Mouse (Mus musculus) WW6 (cell line): ENCODE measurements at regions not wholly inside any gene's neighbourhood (a gene's known extent, or its start where the extent isn't known, plus 50 kb on each side); places are given as distances from the start of the nearest gene placed in this dataset.
A peak's percentile ranks its signal among the peaks of the same experiment; 100 is the strongest.

ENCODE experiments used
- DNase-seq: peaks from one replicate; pipeline ENCODE4 v3.0.0-alpha.2; 2013; ENCODE audit warnings: low read depth, low spot score

DNA sequence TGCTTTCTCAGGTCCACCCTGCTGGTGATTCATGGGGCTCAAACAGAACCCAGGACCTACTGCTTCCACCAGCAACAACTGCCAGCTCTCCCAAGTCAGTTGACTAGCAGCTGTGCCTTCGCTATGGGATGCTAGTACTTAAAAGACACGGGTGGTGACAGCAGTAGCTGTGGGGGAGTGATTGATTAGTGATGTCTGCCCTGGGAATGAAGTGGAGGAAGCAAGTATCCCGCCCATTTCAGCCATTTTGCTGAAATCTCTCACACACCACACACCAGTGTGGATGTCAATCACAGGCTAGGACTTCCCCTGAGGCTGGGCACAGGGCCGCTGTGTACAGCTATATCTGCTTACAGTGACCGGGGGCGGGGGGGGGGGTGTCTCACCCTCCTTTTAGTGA is 153.2 kb downstream of the Matn1 start:
- no peak for DNase-seq

DNA sequence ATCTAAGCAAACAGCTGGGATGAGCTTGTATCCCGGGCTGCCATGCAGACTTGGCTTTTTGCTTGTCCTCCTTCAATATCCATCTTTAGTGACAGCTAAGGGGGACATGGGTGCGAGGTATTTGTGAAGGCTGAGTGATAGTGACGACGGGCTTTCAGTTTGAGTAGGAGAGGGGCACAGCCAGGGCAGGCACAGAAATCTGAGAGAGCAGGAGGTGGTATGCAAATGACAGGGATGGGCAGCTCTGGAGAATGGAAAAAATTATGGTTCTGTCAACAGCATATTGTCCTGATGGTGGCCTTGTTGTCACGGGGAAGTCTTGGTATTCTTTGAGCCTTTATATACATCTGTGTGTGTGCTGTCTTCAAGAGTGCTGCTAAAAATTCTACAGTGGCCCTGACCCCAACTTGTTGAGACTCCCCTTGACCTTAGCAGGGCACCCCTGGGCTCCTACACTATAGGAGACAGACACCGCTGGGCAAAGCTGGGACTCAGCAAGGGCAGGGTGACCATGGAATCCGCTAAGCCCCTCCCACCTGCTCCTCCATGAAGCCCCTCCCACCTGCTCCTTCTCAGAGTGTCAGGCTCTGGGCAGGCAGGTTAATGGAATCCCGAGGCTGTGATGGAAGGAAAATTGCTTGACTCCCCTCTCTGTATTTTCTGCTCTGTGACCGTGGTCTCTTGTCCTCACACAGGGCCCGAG is 156.1 kb downstream of the Matn1 start:
- peak; percentile 13 for DNase-seq

DNA sequence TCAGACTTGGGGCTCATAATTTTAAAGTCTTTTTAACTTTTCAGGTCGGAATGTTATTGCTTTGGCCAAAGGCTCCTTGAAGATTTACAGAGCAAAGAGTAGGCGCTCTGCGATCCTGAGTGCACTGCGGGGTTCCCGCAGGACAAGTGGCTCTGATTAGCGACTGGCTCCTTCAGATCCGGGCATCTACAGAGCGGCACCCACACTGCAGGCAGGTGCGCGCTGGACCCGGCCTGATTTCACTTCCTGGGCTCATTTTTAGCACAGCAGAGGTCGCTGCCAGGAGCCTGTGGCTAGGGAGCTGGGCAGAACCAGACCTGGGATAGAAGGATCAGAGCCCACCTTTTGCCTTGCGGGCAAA is 156.6 kb downstream of the Matn1 start:
- no peak for DNase-seq

DNA sequence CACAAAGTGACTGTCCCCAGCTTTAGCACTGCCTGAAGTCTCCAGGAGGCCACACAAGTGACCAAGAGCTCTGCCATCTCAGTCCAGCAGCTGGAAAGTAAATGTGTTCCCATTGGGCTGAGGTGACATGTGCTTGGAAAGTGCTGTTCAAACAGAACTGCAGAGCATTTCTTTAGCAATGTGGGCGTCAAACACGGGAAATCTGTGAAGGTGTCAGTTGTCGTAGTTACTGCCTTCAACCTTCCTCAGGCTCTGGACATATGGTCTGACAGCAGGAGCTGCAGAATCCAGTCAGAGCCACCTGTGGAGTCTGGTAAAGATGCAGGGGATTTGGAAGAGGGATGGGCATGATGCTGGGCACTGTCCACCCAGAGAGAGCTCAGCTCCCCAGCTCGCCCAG is 158.0 kb downstream of the Matn1 start:
- no peak for DNase-seq

DNA sequence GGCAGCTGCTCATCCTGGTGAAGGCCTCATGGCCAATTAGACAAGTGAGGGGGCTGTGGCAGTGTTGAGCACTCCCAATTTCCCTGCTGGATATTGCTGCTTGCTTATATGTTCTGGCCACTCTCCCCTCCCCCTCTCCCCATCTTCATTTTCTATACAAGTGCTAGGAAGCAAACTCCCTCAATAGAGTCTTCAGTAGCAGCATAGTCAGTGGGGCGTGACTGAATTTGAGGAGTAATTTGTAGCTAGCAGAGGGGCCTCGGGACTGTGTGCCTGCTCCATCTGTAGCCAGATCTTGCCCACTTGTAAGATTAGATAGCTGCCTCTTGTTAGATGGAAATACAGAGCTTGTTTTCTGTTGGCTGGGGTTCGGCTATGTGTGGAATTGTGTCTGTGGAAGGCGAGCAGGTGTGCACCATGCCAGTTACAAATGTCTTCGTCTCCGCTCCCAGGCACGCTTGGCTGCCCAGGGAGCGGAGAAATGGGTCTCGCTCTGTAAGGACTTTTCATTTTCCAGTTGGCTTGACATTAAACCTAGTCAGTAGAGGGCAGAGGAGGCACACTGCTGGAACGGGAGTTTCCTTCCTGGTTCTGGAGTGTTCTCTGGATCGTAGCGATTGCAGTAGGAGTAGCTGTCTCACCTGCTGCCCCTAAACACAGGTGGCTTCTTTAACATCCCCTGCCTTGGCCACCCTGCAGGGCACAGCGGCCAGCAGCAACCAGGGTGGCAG is 163.1 kb downstream of the Matn1 start:
- no peak for DNase-seq

DNA sequence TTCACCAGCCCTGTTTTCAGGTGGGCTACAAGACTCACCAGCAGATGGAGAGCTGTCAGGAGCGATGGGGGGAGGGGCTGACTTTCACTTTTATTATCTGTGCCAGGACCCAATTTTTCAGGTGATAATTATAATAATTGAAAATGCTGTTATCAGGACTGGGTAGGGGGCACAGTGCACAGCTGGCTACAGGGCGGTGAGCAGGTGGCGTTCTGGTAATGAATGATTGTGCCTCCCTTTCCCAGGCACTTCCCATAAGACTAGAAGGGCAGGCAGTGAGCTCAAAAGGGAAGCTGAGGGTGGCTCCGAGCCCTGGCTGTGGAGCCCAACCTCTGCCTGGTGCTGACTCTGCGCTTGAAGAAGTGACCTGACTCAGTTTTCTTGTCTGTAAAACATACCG is 168.4 kb downstream of the Matn1 start:
- DNase-seq, result no peak

DNA sequence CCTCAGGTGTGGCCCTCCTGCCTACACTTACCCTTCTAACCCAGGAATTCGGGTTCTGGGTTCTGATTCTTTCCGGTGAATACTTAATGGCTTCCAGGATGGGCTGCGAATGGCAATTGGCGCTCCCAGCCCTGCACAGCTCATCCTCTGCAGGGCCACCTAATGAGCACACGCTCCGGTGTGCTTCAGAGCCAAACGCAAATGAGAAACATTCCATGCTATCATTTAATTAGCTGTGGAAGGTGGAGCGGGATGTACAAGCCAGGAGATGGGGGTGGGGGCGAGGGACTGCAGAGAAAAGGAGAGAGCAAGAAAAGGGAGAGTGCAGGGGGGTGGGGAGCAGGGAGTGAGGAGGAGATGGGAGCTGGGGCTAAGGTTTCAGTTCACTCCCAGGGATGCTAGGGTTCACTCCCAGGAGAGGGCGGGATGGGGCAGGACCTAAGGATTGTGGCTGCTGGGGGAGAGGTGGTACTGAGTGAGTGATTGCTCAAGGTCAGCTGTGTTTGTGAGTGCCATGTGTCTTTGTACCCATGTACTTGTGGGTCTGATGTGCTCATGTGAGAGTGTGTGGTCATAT is 169.6 kb downstream of the Matn1 start:
- no peak for DNase-seq

DNA sequence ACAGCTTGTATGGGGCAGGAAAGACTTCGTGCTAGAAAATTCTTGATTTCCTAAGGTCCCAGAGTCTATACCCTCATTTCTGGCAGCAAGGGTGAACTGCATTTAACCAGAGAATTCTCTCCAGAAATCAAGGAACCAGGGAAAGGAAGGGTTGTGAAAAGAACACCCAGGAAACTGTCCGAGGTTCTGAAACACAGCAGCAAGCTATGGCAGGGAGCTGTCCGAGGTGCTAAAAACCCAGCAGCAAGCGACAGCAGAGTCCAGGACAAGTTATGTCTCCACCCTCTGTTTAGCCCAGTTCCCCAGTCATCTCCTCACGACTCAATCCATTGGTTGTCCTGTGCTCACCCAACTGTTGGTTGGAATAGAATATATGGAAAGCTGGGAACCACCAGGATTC is 171.1 kb downstream of the Matn1 start:
- DNase-seq, result peak; percentile 52

DNA sequence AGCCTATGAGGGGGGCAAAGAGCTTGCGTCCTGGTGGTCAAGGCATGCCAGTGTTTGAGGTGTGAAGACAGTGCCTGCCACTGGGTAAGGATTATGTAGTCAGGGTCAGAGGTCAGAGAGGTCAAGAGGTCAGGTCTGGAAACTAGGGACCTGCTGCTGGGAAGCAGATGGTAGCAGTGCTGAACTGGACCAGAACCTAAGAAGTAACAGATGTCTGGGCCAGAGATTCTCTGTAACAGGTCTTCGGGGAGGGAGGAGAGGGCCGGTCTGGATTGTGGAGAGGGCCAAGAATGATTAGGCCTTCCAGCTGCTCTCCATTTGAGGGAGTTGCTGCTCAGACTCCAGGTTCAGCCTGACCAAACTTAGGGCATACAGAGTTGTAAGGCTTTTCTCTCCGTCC is 174.4 kb downstream of the Matn1 start:
- no peak for DNase-seq

DNA sequence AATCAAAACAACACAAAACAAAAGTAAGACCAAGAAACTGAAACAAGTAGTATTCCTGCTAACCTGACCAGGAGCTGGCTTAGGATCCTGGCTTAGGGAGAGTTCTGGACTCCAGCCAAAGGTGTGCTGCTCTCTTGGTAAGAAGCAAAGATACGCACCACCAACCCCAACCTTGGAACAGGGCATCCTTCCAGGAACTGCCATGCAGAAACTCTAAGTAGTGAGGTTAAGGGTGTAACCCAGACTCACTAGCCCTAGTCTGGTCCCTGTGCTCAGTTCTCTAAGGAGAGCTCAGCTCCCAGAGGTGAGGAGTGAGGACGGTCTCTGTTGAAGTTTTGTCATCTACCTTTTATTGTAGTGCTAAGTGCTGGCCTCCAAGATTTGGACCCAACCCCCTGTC is 175.4 kb downstream of the Matn1 start:
- DNase-seq, result no peak

DNA sequence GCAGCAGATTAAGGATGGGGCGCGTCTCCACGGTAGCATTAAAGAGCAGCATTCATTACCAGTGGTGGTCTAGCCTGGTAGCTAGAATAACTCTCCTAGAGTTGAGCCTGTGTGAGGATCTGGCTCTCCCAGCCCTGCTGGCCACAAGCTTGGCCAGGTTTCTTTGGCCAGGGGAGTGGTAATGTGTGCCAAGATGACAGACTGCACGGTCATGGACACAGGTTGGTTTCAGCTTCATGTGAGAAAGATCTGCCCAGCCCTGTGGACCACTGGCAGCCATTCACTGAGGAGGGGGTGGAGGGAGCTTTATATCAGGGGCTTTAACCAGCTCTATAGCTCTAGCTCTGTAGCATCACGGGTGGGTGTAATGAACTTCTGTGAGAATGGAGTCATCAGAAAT is 176.5 kb downstream of the Matn1 start:
- DNase-seq, result no peak

DNA sequence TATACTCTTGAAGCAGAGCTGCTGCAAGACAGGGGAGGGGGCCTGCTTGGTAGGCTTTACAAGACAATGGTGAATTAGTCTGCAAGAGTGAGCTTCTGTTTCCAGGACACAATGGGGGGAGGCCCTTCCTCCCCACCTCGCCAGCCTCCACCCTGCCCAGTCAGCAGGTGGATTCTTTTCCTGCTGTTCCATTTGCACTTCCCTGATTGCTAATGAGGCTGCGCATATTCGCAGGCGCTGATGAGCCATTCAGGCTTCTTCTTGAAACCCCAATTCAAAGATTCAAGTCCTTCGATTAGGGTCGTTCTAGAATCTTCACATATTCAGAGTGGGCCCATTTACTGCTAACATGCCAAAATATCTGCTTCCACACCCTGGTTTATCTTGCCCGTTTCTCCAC is 181.8 kb downstream of the Matn1 start:
- no peak for DNase-seq

DNA sequence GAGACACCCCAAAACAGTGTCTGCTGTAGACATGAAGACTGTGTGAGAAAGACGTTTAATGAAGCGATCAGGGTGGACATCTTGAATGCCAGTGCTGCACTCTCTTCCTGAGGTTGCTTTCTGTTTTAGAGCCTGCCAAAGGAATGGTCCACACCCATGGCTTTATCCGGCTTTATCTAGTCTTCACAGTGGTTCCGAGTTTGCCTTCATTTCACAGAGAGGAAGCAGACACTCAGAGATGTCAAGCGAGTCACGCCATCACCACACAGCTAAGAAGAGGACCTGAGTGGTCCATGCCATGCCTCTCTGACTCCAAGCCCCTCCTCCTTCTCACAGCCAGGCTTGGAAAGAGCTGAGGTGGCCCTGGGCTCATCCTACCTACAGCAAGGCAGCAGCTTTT is 182.7 kb downstream of the Matn1 start:
- DNase-seq, result no peak

DNA sequence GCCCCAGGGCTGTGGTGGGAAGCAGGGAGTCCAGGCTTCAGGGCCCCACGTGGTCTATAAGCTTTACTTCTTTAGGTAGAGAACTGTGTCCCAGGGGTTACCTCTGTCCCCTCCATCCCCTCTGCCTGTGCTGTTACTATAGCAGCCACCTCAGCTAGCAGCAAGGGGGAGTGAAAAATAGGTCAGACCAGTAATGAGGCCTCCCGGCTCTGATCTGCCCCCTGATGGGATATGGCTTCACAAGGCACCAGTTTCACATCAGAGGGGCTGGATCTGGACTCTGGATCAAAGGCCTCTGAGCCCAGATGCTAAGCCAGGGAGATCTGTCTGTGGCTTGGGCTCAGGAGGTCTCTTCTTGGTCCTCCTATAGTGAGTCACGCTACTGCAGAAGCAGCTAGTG is 184.5 kb downstream of the Matn1 start:
- no peak for DNase-seq

DNA sequence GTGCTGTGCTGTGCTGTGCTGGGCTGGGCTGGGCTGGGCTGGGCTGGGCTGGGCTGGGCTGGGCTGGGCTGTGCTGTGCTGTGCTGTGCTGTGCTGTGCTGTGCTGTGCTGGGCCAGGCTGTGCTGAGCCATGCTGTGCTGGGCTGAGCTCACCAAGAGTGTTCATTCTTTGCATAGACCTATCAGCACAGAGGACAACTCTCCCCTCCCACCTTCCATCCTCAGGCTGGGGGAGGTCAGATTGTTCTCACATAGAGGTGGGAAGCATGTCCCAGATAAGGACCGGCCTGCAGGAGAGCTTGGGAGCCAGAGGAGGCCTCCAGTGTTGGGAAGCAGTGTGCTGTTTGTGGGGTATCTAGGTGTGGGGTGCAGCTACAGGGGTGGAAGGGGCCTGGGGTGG is 188.0 kb downstream of the Matn1 start:
- DNase-seq, result no peak

DNA sequence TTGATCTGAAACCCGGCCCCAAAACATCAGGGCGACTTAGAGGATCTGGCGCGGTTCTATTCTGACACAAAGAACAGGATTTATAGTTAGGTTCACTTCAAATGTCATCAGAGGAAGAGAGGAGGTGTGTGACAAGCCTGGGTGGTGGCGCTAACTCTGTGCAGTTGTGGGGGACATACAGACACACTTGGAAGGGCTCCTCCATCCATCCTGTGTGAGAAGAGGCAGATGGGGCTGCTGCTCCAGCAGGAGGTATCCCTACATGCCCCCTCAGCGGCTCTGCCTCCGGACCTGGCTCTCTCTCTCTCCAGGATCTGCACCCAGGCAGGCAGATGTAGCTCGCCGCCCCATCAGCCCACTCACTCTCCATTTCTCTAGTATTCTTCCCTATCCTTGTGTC is 188.6 kb downstream of the Matn1 start:
- DNase-seq, result no peak

DNA sequence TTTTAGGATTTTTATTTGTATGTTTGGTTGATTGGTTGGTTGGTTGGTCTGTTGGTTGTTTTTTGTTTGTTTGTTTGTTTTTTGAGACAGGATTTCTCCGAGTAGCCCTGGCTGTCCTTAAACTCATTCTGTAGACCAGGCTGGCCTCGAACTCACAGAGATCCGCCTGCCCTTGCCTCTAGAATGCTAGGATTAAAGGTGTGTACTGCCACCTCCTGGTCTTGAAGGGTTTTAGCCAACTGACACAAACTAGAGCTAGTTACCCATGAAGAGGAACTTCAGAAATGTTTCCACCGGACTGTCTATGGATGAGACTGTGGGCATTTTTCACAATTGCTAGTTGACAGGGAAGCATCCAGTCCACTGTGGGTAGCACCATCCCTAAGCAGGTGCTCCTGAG is 191.7 kb downstream of the Matn1 start:
- DNase-seq, result no peak

DNA sequence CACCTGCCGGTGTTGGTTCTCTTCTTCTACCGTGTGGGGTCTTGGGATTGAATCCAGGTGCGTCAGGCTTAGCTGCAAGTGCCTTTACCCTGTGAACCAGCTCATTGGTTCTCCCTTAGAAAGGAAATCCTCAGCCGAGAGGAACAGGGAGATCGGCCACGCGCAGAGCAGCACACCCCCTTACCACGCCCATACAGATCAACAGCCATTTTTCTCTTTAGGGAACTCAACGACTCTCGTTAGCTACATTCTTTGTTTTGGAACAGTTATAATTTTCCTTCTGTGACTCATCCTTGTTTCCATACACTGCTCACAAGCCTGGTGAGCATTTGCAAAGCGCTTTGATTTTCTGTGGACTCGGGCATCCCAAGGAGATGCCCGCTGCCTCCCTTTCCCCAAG is 194.7 kb downstream of the Matn1 start:
- no peak for DNase-seq

DNA sequence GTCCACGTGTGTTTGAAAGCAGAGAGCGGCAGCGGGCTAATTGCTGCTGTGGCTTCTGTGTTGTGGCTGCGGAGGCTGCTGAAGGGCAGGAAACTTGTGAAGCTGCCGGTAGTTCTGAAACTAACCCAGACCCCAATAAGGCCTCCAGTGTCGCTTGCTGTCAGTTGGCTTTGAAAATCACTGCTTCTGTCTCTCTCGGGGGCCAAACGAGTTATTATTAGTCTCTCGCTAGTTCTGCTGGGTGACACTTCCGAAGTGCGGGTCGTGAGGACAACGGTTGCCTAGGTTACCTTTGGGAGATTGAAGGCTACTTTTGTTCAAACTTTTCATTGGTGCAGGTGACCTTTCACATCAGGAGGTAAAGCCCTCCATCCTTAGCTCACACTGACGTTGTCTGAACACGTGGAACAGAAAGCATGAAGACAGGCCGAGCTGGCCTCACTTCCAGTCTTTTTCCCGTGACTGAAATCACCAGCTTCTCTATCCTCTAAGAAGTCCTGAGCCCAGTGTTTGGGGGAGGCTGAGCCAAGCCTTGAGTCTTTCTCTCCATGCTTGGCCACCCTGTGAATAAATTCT is 197.8 kb downstream of the Matn1 start:
- DNase-seq, result no peak

DNA sequence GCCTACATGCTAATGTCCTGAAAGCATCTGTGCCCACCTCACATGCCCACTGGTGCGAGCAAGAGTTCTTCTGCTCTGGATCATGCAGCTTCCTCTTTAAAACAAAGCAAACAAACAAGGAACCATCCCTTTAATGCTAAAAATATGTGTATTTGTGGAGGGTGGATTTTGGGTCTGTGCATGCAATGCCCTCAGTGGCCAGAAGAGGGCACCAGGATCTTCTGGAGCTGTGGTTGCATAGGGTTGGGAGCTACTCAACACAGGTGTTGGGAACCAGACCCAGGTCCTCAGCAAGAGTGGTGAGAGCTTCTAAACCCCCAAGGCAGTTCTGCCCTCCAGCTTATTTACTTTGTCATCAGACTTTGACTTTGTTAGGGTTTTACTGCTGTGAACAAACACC is 201.3 kb downstream of the Matn1 start:
- DNase-seq, result no peak

DNA sequence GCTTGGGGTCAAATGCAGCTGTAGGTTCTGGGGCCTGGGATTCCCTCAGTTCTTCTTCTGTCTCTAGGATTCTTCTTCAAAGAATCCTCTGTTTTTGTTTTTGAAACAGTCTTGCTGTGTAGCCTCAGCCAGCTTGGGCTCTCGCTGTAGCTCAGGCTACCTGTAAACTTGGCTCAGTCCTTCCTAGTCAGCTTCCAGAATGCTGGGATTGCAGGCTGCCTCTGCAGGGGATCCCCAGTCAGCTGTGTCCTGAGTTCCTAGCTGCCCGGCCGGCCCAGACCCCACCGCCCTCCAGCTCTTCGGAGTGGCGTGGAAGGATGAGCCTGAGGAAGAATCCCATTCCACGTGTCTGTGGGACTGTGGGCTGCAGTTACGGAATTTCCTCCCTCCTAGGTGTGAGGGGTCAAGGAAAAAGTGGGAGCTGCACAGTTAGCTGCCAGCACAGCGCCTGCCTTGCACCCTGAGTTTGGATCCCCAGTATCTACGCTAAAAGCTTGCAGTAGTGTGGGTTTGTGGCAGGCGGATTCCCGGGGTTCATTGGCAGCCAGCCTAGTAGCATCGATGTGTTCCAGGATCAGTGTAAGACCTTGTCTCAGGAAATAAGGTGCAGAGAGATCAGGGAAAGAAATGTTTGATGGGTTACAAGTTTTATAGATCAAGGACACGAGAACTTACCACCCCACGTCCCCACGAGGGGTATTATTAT is 204.0 kb downstream of the Matn1 start:
- DNase-seq, result no peak

DNA sequence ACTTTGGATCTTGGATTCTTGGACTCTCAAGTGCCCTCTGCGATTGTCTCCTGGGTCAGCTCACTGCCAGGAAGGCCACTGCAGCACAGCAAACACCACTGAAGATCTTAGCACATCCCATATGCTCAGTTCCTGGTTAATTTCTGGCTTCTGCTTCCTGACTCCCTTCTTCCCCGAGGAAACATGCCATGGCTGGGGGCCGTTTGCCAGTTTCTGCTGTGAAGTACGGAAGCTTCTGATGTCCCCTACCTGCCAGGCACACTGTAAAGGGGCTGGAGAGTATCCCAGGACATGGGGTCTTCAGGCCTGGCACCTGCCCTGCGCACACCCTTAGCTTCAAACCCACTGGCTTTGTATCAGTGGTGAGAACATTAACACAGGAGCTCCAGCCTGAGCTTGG is 205.3 kb downstream of the Matn1 start:
- DNase-seq, result no peak
